Mouse (Mus musculus): ENCODE results near the gene Nipal3.

Gene Nipal3

DNA sequence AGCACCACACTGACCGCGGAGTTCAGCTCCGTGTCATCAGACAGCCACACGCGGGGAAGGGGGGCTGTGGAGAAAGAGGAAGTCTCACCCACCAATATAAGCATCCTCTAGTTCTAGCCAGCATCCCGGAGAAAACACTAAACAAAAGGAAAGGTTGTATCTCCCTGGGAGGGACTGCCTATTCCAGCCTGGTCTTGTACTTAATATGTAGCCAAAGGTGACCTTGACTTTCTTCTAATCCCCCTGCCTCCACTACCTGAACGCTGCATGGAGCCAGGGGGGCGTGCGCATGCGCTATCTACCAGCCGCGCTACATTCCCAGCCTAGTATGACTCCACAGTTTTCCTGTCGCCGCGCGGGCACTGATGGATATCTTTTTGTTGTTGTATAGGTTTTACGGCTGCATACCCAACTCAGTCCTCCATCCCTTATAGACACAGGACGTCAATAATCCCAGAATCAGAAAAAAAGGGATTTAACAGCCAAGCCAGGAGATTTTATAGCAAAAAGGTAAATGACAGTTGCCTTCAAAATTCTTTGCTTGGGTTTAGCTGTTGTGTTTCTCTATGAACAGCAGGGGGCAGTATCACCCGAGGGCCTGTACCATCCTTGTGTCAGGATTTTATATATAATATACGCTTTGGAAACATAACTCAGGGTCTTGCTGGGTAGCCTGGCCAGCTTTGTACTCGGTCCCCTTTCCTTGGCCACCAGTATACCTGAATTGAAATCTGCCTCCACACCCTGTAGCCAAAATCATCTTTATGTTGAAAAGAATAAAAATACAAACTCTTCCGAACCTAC, 12.9 kb upstream of the Nipal3 start:
- no peak for DNase-seq (ENCODE audit: low read depth, low spot score)

DNA sequence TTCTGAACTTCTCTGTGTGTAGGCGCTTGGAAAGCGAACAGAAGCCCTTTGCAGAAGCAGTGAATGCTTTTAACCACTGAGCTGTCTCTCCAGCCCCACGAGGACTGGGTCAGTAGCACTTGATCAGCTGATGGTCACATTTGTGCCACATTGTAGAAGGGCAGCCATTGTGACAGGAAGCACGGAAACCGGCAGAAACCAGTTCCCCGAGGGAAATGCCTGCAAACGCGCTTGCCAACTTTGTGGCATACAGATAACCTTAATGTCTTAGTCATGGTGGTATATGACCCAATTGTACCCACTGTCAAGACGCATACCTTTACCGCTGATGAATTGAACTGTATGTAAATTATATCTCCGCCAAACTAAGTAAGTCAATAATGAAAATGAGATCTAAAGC, 11.0 kb upstream of the Nipal3 start:
- DNase-seq (ENCODE audit: low read depth, low spot score) = no peak

DNA sequence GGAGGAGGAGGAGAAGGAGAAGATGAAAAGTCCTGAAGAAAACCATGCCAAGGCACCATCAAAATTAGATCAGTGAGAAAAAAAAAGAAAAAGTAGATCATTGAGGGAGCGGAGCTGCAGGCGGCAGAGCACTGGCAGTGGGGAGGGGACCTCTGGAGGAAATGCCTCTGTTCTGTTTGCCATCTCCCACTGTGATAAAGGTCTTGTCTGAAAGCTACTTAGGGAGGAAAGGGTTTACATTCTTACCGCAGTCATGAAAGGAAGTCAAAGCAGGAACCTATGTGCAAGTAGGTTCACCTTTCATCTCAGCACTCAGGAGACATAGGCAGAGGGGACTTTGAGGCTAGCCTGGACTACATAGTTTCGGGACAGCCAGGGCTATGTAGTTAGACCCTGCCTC, 6.7 kb upstream of the Nipal3 start:
- DNase-seq (ENCODE audit: low read depth, low spot score) = no peak

DNA sequence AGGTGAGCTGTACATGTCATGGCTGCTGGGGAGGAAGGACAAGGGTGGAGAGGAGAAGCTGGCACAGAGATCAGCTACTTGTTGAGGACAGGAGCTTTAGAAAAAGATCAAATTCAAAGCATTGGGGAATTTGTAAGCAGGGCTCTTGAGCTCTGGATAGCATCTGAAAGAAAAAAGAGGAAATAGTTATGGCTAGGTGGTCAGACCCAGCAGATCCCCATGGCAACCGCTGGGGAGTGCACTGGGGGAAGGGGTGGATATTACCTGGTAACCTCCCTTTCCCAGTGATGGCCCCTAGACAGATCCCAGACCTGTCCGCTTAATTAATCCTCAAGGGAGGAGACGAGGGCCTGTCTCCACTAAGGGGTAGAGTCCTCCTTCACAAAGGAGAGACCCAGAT, 5.0 kb upstream of the Nipal3 start:
- no peak for DNase-seq (ENCODE audit: low read depth, low spot score)

- no peak for DNase-seq (ENCODE audit: low read depth, low spot score)
Measured at GRCm38 (mm10) chr4:135498136-135498535, 3.3 kb upstream of the Nipal3 start.

GRCm38 (mm10) chr4:135495810-135496209, 972 bp upstream of the Nipal3 start:
- DNase-seq (ENCODE audit: low read depth, low spot score) = no peak

- DNase-seq (ENCODE audit: low read depth, low spot score) = no peak
Measured at GRCm38 (mm10) chr4:135495397-135495791, 556 bp upstream of the Nipal3 start.

GRCm38 (mm10) chr4:135493691-135494520, 932 bp downstream of the Nipal3 start:
- DNase-seq (ENCODE audit: low read depth, low spot score) = no peak

DNA sequence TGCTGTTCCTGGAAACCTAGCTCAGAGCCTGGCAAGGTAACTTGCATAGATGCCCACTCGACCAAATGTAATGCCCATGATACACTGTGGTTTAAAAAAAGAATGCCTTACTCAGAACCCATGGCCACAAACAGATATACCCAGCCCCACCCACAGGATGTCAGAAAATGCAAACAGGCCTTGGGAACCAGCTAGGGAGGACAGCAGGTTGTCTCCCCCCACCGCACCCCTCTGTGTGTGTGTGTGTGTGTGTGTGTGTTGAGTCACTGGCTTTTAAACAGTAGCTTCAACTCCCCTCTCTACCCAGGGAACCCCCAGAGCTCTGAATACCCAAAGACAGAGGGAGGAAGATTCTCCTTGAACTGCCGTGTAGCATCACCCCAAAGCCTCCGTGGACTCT, 1.6 kb downstream of the Nipal3 start:
- no peak for DNase-seq (ENCODE audit: low read depth, low spot score)

DNA sequence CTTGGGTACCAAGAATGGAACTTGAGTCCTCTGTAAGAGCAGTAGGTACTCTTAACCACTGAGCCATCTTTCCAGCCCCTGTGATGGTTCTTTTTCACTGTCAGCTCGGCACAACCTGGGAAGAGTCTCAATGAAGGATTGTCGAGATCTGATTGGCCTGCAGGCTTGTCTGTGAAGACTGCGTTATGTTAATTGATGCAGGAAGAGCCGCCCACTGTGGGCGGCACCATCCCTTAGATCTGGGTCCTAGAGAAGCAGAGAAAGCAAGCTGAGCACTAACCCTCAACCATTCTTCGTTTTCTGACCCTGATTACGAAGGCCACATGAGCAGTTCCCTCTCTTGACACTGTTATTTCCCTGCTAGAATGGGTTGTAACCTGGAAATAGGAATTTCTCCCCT, 5.6 kb downstream of the Nipal3 start:
- DNase-seq (ENCODE audit: low read depth, low spot score) = no peak

DNA sequence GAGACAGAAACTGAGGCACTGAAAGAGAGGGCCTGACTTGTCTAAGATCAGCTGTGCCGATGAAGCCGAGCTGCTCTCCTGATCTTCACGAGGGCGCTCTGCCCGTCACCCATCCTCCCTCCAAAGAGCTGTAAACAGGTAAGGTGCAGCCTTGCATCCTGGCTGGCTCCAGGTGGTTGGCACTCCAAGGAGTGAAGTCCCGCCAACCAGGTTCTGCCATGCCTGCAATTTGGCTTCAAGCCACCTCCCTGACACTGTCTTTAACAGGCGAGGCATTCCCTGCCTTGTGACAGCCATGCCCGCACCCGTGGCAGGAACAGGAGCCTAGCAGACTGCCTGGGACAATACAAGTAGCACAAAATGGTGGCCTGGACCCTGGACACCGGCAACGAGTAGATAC, 8.5 kb downstream of the Nipal3 start:
- no peak for DNase-seq (ENCODE audit: low read depth, low spot score)

DNA sequence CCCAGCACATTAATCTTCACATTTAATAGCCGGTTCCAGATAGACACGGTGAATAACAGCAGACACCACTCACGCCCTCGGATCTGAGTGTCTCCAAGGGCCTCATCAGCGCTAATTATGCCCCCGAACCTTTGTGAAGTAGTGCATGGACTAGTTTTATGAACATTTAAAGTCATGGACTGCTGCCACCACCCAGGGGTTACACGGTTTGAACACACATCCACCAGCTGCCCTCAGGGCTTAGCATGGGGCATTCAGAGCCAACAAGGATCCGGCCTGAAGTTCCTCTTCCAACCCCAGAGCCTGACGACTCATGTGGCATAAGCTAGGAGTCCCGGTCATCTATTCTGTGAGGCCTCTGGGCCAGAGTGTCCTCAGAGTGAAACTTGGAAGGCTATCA, 9.8 kb downstream of the Nipal3 start:
- no peak for DNase-seq (ENCODE audit: low read depth, low spot score)

- DNase-seq (ENCODE audit: low read depth, low spot score) = no peak
Measured at GRCm38 (mm10) chr4:135480370-135480769, 14.5 kb downstream of the Nipal3 start.

GRCm38 (mm10) chr4:135477851-135478250, 17.0 kb downstream of the Nipal3 start:
- DNase-seq (ENCODE audit: low read depth, low spot score) = no peak

DNA sequence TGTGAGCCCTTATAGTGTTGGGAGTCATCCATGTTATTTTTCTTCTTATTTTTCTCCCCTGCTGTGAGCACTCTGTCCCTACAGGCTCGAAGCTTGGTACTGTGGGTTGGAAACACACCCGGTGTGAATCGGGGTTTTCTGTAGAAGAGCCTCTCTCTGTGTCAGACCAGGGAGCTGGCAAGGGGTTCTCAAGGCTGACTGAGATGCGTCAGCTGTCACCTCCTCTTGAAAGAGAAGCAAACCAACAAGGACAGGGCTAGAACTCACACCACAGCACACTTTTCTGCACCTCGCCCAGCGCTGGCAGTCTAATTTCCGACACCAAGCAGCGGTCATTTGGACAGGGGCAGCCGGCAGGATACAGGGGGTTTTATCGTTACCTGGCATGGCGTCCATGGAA, 31.4 kb downstream of the Nipal3 start:
- DNase-seq (ENCODE audit: low read depth, low spot score) = no peak

GRCm38 (mm10) chr4:135453572-135453971, 41.3 kb downstream of the Nipal3 start:
- DNase-seq (ENCODE audit: low read depth, low spot score) = no peak

GRCm38 (mm10) chr4:135453164-135453563, 41.7 kb downstream of the Nipal3 start:
- DNase-seq (ENCODE audit: low read depth, low spot score) = no peak

- no peak for DNase-seq (ENCODE audit: low read depth, low spot score)
Measured at GRCm38 (mm10) chr4:135451360-135452015, 43.4 kb downstream of the Nipal3 start.

DNA sequence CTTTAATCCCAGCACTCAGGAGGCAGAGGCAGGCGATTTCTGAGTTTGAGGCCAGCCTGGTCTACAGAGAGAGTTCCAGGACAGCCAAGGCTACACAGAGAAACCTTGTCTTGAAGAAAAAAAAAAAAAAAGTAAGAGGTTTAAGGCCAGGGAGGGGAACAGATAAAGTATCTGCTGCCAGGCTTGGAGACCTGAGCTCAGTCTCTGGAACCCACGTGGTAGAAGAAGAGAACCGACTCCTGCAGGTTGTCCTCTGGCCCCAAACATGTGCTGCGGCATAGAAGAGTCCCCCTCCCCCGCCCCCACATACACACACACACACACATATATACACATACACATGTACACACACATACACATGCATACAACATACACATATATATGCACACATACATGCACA, 52.4 kb downstream of the Nipal3 start:
- no peak for DNase-seq (ENCODE audit: low read depth, low spot score)

DNA sequence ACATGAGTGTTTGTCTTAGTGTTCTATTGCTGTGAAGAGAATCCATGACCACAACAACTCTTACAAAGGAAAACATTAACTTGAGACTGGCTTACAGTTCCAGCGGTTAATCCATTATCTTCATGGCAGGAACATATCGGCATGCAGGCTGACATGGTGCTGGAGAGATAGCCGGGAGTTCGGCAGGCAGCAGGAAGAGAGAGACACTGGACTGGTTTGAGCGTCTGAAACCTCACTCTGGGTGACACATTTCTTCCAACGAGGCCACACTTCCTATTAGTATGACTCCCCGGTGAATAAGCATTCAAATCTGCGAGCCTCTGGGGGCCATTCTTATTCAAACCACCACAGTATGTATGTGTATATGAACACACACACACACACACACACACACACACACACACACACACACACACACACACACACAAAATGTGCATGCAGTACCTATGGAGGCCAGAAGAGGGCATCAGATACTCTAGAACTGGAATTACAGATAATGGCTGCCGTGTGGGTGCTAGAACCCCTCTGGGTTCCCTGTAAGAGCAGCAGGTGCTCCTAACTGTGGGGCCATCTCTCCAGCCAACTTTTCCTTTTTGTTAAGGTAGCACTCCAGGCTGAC, 54.8 kb downstream of the Nipal3 start:
- no peak for DNase-seq (ENCODE audit: low read depth, low spot score)

GRCm38 (mm10) chr4:135439188-135439647, 55.6 kb downstream of the Nipal3 start:
- DNase-seq (ENCODE audit: low read depth, low spot score) = no peak

DNA sequence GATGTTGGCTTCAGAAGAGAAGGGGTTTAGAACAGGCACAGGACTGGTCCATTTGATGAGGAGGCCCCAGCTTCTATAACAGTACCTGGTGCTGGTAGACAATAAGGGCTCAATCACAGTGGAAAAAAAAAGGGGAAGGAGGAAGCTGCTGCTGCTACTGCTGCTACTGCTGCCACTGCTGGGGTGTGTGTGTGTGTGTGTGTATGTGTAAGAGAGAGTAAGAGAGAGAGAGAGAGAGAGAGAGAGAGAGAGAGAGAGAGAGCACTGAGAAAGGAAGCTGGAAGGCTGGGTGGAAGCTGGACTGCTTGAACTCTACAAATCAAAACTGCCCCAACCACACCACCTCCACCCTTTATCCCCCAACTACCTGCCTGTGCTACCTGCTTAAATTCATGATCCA, 56.9 kb downstream of the Nipal3 start:
- DNase-seq (ENCODE audit: low read depth, low spot score) = no peak

Measured in retina, adult 2 months (tissue).